Mouse (Mus musculus) monocyte, adult 2 months (primary cell): ENCODE results near the gene Flrt1.

ENCODE experiments used
- DNase-seq, 2 experiments: peaks; one replicate each; pipeline ENCODE4 v3.0.0; 2022; ENCODE audit warnings: low spot score in 2 of 2, low read depth in 1 of 2

Gene Flrt1

GRCm38 (mm10) chr19:7130317-7130716 lies 24.8 kb upstream of the Flrt1 start:
- no peak for DNase-seq

GRCm38 (mm10) chr19:7128551-7129475 lies 23.3 kb upstream of the Flrt1 start:
- DNase-seq, result no peak

DNA sequence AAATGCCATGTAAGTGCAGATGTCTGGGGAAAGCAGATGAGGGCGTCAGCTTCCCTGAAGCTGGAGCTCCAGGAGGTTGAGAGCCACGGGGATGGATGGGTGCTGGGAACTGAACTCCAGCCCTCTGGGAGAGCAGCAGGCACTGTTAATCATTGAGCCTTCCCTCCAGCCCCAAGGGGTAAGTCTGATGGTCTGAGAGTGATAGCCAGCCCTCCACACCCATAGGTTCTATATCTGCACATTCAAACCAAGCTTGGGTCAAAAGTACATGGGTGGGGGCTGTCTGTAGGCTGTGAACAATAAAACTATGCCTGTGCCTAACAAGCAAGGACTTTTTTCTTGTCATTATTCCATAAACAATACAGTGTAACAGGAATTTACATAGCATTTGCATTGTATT lies 21.4 kb upstream of the Flrt1 start:
- DNase-seq, result no peak

DNA sequence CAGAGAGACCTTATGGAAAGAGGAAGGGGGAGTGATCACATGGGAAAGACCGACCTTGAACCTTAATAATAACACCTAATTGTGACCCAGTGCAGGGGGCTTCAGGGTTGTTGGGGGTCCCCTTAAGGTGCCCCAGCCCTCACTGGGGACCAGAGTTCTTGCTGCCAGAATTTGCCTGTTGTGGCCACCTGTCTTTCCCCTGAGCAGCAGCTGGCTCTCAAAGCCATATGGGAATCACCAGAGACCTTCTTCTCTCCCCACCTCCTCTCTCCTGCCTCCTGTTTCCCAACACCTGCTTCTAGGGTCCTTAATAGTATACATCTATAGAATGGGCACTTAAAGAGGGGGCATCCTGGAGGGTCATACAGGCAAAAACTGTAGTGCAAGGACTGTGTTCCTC lies 20.7 kb upstream of the Flrt1 start:
- DNase-seq, result no peak

GRCm38 (mm10) chr19:7125526-7126156 lies 20.1 kb upstream of the Flrt1 start:
- DNase-seq, result no peak

DNA sequence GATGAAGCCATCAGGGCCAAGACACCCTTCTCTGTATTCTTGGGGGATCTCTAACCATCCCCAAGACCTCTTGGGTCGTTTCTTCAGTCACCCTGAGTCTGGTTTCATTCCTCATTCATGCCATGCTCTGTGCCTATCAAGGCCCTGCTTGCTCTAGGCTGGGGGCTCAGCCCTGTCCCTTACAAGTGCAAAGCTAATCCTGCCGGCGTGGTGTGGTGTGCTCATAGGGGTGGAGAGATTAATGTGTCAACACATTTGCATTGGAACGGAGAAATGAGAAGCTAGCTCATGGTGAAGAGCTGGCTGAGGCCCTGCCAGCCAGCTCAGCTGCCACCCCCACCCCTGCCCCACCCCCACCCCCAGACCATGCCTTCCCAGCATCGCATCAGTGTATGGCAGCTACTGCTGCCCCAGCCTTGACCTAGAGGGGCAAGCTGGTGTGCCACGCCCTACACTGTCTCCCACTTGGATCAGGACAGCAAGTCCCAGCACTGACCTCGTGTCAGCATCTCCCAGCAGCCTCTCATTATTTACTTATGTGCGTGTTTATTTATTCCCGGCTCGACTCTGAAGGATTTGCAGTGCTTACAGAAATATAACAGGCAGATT lies 17.3 kb upstream of the Flrt1 start:
- no peak for DNase-seq

DNA sequence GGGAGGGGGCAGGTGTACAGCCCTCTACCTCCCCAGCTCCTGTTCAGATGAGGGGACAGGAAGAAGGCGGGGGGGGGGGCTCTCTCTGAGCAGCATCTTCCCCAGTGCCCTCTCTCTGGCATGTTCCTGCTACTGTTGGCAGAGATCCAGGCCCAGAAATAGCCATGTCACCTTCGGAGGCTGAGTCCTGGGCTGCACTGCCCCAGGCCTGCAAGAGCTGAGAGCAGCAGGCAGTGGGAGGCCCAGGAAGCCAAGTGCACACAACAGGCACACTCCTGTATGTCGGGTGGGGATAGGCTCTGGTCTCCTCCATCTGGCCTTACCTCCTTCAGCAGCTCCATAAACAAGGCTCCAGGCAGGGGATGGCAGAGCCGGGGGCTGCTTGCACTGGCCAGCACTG lies 16.7 kb upstream of the Flrt1 start:
- DNase-seq, result no peak

DNA sequence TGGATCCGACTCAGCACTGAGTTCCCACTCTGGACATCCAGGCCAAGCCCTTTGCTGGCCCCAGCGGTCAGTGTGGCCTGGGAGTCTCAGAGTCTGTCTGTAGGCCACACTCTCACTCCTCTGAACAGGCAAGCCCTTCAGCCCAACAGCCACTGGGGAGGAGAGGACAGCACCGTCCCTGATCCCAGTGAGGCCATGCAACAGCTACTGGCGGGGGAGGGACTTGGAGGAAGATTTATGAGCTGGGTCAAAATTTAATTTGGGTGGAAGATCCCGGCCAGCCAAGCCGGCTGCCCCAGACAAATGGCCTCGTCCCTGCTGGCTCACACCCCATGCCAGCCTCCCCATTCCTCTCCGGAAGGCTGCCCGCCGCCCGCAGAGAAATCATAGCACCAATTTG lies 15.7 kb upstream of the Flrt1 start:
- DNase-seq, result no peak

GRCm38 (mm10) chr19:7117653-7118307 lies 12.3 kb upstream of the Flrt1 start:
- DNase-seq, result no peak

- no peak for DNase-seq
Observed at GRCm38 (mm10) chr19:7117141-7117540, 11.6 kb upstream of the Flrt1 start.

GRCm38 (mm10) chr19:7116038-7116731 lies 10.7 kb upstream of the Flrt1 start:
- DNase-seq, result no peak

GRCm38 (mm10) chr19:7113574-7113973 lies 8.0 kb upstream of the Flrt1 start:
- no peak for DNase-seq

GRCm38 (mm10) chr19:7112628-7113027 lies 7.1 kb upstream of the Flrt1 start:
- DNase-seq, result no peak

- DNase-seq, result no peak
Observed at GRCm38 (mm10) chr19:7111710-7112109, 6.2 kb upstream of the Flrt1 start.

- DNase-seq, result no peak
Observed at GRCm38 (mm10) chr19:7111309-7111708, 5.8 kb upstream of the Flrt1 start.

DNA sequence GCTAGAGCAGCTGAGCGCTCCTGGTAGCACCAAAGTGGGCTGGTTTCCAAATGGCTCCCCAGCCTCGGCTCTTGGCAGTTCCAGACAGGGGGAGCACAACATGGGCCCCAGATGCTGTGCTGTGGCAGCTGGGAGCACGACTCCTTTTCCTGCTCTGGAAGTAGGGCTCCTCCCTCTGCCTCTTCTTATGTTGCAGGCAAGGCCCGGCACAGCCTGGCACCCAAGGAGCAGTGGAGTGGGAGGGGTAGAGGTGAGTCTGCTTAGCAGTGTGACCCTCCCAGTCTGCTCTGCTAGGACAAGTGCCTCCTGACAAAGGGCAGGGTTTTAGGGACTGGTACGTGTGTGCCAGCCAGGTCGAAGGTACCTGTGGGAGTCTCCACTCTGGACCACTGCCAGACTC lies 5.3 kb upstream of the Flrt1 start:
- DNase-seq, result no peak

DNA sequence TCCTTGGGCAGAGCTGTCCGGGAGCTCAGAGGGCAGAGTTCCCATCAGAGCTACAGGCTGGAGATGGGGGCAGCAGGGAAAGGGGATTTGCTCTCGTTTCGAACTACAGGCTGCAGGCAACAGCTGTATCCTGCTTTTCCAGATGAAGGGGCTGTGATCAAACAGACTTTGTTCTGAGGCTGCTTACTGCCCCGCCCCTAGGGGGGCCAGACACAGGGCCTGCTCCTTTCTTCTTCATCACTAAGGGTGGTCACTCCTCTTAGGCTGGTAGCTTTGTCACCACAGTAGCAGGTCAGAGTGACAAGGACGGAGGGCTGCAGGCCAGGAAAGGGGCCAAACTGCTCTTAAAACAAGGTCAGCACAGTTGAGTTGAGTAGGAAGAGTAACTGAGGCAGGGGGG lies 4.6 kb upstream of the Flrt1 start:
- DNase-seq, result no peak

DNA sequence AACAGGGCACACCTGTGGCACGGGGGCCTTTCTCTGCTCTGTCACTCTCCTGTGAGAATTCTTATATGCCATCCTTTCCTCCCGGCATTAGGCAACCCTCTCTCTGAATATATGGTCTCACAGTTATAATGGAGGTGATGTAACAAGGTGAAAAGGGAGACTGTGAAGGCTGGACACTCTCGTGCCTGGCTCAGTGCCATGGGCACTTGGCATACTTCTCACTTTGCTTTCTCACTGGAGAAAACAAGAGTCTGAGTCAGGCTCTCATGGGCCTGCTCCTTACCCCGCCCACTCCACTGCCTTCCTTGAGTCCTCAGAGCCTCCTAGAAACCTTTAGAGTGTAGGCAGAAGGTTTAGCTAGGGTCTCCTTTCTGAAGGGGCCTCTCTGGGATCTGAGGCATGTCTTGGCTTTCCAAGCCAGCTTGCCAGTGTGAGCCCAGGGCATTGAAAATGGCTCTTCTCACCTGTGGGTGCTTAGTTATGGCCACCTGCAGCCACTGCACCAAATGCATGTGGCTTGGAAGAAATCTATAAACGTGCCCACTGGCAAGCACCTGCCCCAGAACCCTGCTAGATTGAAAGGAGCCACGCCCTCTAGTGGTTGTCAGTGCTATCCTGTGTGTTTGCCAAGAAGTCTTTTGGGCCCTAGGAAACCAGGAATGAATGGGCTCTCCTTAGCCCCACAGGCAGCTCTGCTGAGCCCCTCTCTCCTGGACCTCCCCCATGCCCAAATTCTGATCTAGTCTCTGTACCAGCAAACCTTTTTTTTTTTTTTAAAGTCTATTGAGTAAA lies 2.8 kb upstream of the Flrt1 start:
- no peak for DNase-seq

- no peak for DNase-seq
Observed at GRCm38 (mm10) chr19:7107174-7107573, 1.6 kb upstream of the Flrt1 start.

- DNase-seq, result no peak
Observed at GRCm38 (mm10) chr19:7106566-7106965, 1.0 kb upstream of the Flrt1 start.
